Mouse (Mus musculus) embryo, embryonic 9.5 days (tissue): ENCODE data around the gene Lrrc74a.

ENCODE experiments used
- DNase-seq: peaks from one replicate; pipeline ENCODE4 v3.0.0-alpha.2; 2017; ENCODE audit errors: extremely low spot score

Lrrc74a gene

DNA sequence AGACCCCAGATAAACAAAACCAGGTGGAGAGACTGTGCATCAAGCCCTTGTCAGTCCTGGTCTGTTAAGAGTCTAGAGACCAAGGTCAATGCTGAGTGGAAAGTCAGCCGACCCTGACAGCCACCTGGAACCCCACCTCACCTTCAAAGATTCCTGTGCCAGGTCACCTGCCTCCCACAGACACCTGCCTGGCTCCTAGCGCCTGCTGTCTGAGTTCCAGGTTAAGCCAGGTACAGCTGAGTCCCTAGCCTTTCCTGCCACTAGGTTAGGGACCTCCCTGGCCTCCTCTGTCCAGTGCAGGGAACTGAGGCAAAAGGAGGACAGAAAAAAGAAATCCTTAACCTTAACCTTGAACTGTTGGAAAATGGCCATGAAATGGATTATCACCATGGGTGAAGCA, 70.7 kb downstream of the Lrrc74a start:
- DNase-seq: no peak

DNA sequence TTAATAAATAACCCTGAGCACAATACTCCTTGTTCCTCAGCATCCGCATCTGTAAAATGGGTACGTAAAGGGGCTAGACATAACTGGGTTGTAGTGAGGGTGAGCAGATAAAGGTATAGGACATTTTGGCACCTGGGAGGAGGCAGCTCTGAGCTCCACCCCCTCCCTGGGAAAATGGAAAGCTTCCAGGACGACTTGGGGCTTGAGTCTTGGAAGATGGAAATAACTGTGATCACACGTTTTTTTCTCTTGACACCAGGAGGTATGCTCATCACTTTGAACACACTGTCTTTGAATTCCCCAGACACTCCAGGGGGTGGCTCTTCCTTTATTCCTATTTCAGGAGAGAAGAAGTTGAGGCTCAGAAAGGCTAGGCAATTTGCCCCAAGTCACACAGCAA, 71.1 kb downstream of the Lrrc74a start:
- no peak for DNase-seq

- DNase-seq: peak; percentile 70
These were observed 72.1 kb downstream of the Lrrc74a start for GRCm38 (mm10) chr12:86806031-86806922.

- peak; percentile 65 for DNase-seq
These were observed 73.0 kb downstream of the Lrrc74a start for GRCm38 (mm10) chr12:86806923-86807794.

DNA sequence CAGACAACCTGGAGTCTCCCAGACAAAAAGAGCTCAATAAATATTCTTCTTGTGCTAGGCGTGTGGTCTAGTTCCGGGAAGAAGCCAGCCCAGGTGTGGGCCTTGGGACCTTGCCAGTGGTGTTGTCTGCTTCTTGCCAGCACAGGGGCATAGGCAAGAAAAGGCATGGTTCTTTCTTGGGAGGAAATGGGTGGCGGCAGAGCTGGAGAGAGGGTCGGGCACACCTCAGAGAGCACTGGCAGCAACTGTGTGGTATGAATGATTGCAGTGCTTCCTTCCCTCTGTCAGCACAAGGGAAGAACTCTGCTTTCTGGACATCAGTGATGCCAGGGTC, 73.6 kb downstream of the Lrrc74a start:
- no peak for DNase-seq

DNA sequence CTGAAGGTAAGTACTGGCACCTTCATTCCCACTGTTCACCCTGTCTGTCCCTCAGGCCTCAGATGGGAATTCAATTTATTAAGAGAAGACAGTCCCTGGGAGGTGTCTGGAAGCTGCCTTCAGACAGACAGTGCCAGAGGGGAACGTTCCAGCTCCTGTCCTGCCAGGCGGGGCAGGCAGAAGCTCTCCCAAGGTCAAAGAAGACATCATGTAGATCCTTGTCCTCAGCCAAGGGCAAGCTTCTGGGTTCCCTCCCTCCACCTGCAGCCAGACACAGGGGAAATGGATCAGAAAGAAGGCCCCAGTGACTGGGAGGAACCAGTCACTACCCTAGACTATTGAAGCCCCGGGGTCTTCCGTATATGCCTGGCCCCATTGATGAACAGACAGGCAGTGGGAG, 74.7 kb downstream of the Lrrc74a start:
- no peak for DNase-seq

- no peak for DNase-seq
These were observed 75.9 kb downstream of the Lrrc74a start for GRCm38 (mm10) chr12:86810040-86810439.

GRCm38 (mm10) chr12:86810725-86811444, 76.7 kb downstream of the Lrrc74a start:
- DNase-seq: no peak

GRCm38 (mm10) chr12:86812782-86813181, 78.6 kb downstream of the Lrrc74a start:
- DNase-seq: no peak
